Mouse (Mus musculus) liver, embryonic 11.5 days (tissue): Measurements from ENCODE around the gene Elfn1. TPM values are rescaled to one million over a fixed set of nuclear protein-coding genes. Genes with fewer than 3 reads are reported as not detected.
A peak's percentile ranks its signal among the peaks of the same experiment; 100 is the strongest.

Experiments used
- ATAC-seq: fragments of 200-750 bp; cut with Nextera tagmentation; replicated peaks from 2 replicates; pipeline ENCODE4 v1.8.0; 2017; ENCODE audit warnings: moderate number of reproducible peaks, mild to moderate bottlenecking, moderate TSS enrichment, moderate library complexity; ENCODE audit not compliant: low FRiP score
- DNase-seq: peaks from one replicate; pipeline ENCODE4 v3.0.0-alpha.2; 2017; ENCODE audit warnings: low spot score
- H3K27ac ChIP-seq: fragments of 300-500 bp; sonication (generic); 2 replicates; pipeline ENCODE4 v1.5.1; 2014; ENCODE audit warnings: mild to moderate bottlenecking, low read depth, low read length, control low read depth
- H3K27me3 ChIP-seq: fragments of 300-500 bp; sonication (generic); replicated peaks from 2 replicates; pipeline ENCODE4 v1.6.1; 2014; ENCODE audit warnings: low read length, mixed read lengths; ENCODE audit not compliant: control insufficient read depth, insufficient read depth
- H3K36me3 ChIP-seq: fragments of 300-500 bp; sonication (generic); 2 replicates; pipeline ENCODE4 v1.6.1; 2014; ENCODE audit warnings: mild to moderate bottlenecking, low read length, moderate library complexity, mixed read lengths; ENCODE audit not compliant: control insufficient read depth, insufficient read depth
- H3K4me1 ChIP-seq: fragments of 300-500 bp; sonication (generic); replicated peaks from 2 replicates; pipeline ENCODE4 v1.6.1; 2014; ENCODE audit warnings: low read length, mixed read lengths; ENCODE audit not compliant: control insufficient read depth, insufficient read depth
- H3K4me2 ChIP-seq: fragments of 300-500 bp; sonication (generic); 2 replicates; pipeline ENCODE4 v1.6.1; 2014; ENCODE audit warnings: mild to moderate bottlenecking, control low read depth, moderate library complexity
- H3K4me3 ChIP-seq: fragments of 300-500 bp; sonication (generic); 2 replicates; pipeline ENCODE4 v1.5.1; 2014; ENCODE audit warnings: low read depth, low read length, control low read depth
- H3K9ac ChIP-seq: fragments of 300-500 bp; sonication (generic); 2 replicates; pipeline ENCODE4 v1.6.1; 2014; ENCODE audit warnings: low read depth, low read length, control low read depth
- H3K9me3 ChIP-seq: fragments of 300-500 bp; sonication (generic); 2 replicates; pipeline ENCODE4 v1.6.1; 2016; ENCODE audit warnings: low read length, inconsistent platforms, mixed read lengths; ENCODE audit not compliant: control insufficient read depth
- WGBS: fragments of 180-500 bp; shearing (Covaris S2); extraction: QIAGEN DNeasy Blood & Tissue Kit; methylation state at CpG from one replicate; pipeline ENCODE4 v1.1.7; 2014; 5-methylcytosine and 5-hydroxymethylcytosine counted together
- polyA plus RNA-seq: library from polyadenylated mRNA; unstranded; fragments of >200 nt; fragmentation: Nextera tagmentation; extraction: Ambion mirVana; gene quantifications from 2 replicates; pipeline ENCODE4 v1.2.1, GENCODE M21; 2014

Elfn1 gene
- polyA plus RNA-seq, 1 experiment from 2014 or later = 0.23 TPM

DNA sequence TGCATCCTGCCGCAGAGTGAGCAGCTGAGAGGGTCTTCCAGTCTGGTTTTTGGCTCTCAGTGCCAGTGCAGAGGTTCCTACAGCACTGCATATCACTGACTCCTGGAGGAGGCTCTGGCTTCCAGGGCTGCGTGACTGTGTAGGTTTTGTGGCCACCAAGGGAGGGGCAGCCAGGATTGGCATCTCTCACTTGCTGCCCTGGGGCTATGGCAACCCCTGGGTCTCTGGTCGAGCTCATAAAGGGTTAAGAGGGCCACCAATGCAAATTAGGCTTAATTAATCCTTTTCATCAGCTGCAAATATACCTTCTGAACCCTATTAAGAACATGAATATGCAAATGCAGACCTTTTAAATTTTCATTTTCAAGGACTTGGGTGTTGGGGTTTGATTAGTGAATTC, 94.8 kb downstream of the Elfn1 start:
- no peak overlapping the region for H3K4me2 ChIP-seq
- ATAC-seq (no peak), DNase-seq (no peak)
- no peaks in the 10 kb centered on the region for H3K4me1 ChIP-seq
- no peaks in the 10 kb centered on the region for H3K36me3 ChIP-seq
- no peaks in the 10 kb centered on the region for H3K27me3 ChIP-seq
- H3K9ac ChIP-seq = no peak overlapping the region
- no peaks in the 10 kb centered on the region for H3K9me3 ChIP-seq
- H3K4me3 ChIP-seq = no peak overlapping the region
- H3K27ac ChIP-seq = no peak overlapping the region
- WGBS = 57% methylated on average over 3 of the region's 3 CpGs

DNA sequence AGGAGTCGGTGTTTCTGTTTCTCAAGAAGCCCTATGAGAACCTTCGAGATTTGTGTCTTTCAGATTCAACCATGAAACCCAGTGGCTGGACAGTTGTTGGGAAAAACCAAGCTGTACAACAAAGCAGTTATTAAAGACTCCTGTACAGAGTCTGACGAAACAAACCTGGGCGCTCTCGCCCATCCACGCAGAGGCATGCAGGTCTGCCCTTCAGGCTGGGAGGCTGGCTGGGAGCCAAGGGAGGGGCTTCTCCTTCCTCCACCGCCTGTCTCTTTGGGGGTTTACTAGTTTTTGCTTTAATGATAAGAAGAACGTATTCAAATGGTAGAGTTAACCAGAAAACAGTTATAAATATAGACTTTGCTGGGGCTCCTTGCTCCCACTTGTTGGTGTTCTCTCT, 99.1 kb downstream of the Elfn1 start:
- H3K4me3 ChIP-seq = no peak overlapping the region
- no peak for DNase-seq
- WGBS = 80% methylated on average over 8 of the region's 8 CpGs
- H3K4me2 ChIP-seq = no peak overlapping the region
- no peaks in the 10 kb centered on the region for H3K9me3 ChIP-seq
- no peaks in the 10 kb centered on the region for H3K27me3 ChIP-seq
- H3K36me3 ChIP-seq = peaks cover 4% of the 10 kb centered on the region; the same call in 1 of the 2 replicates
- H3K9ac ChIP-seq = no peak overlapping the region
- no peak overlapping the region for H3K27ac ChIP-seq
- ATAC-seq = no peak
- H3K4me1 ChIP-seq = no peaks in the 10 kb centered on the region

DNA sequence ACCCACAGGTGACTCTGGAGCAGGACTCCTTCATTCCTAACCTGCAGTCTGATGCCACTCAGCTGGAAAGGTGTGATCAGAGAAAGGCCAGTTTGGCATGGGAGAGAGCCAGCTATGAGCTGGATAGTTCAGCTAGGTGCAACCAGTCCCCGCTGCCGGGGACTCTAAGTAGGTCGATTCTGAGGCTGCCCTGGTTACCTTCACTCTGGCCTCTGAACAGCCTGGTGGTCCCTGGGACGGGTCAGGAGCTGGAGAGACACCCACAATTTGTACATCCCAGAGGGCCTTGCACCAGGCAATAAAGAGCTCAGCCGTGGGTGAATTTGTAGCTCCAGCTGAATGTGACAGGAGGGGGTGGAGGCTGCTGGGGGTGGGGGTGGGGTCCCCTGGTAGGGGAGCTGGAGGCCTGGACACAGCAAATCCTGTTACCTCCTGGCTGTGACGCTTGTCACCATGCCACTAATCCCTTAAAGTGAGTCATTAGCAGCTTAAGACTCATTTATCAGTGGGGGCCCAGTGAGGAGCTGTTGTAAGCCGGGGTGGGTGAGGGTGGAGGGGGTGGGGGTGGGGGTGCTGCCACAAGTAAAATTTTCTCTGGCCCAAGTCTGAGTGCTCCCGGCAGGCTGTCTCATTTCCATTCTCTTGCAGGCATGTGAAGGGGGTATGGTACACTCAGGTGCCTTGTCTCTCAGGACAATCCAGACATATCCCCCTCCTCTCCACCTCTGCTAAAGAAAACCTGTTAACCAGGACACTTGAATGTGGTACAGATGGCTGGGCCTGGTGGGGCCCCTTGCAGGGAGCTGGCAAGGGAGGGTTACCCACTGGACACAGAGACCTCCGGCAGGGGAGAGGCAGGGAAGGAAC, 100.1 kb downstream of the Elfn1 start:
- Histone ChIP-seq H3K9me3 (no peaks in the 10 kb centered on the region), H3K27me3 (no peaks in the 10 kb centered on the region), H3K4me1 (peaks cover 5% of the 10 kb centered on the region), H3K9ac (no peak overlapping the region), H3K4me2 (no peak overlapping the region), H3K4me3 (no peak overlapping the region), H3K36me3 (peaks cover 4% of the 10 kb centered on the region; the same call in 1 of the 2 replicates), H3K27ac (no peak overlapping the region)
- DNase-seq (no peak), ATAC-seq (no peak)
- 58% methylated on average over 9 of the region's 9 CpGs for WGBS

DNA sequence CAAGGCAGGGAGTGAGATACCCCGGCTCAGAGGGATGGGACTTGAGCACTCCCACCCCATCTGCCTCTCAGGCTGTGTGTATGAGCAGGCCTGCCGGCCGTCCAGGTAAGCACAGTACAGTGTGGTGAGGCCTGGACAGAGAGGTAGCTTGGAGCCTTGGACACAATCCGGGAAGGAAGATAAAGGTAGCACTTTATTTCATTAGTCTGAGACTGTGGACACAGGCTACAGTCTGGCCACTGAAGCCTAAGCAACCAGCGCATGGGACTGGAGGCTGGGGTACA, 100.7 kb downstream of the Elfn1 start:
- H3K4me2 ChIP-seq = no peak overlapping the region
- DNase-seq (no peak), ATAC-seq (no peak)
- H3K27ac ChIP-seq = no peak overlapping the region
- no peaks in the 10 kb centered on the region for H3K27me3 ChIP-seq
- H3K9ac ChIP-seq = no peak overlapping the region
- H3K4me3 ChIP-seq = no peak overlapping the region
- no peaks in the 10 kb centered on the region for H3K9me3 ChIP-seq
- peaks cover 4% of the 10 kb centered on the region; the same call in 1 of the 2 replicates for H3K36me3 ChIP-seq
- peaks cover 6% of the 10 kb centered on the region for H3K4me1 ChIP-seq
- 74% methylated on average over 5 of the region's 5 CpGs for WGBS

DNA sequence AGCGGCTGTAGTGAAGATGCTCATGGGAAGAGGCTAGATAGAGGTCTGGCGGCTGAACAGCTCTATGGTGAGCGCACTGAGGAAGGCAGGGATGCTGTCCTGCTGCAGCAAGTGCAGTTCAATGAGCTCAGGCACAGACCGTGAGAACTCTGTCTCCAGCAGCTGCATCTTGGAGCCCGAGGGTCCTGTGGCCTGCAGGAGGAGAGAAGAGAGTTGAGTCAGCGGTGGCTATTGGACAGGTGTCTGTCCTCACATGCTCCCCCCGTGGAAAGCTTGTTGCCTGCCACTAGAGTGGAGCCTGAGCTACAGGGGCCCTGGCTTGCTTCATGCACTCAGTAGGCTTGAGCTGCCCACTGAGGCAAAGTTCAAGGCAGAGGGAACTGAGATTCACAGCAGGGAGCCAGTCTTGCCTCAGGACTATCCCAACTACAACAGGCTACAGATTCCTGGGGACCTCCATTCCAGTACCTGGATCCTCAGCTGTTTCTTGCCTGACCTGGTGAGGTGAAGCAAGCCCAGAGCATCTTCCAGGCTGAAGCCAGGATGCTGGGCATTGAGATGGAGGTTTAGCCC, 101.4 kb downstream of the Elfn1 start:
- no peaks in the 10 kb centered on the region for H3K27me3 ChIP-seq
- no peaks in the 10 kb centered on the region for H3K9me3 ChIP-seq
- H3K9ac ChIP-seq = no peak overlapping the region
- no peak overlapping the region for H3K27ac ChIP-seq
- H3K36me3 ChIP-seq = peaks cover 4% of the 10 kb centered on the region; the same call in 1 of the 2 replicates
- no peak for DNase-seq
- 78% methylated on average over 7 of the region's 7 CpGs for WGBS
- H3K4me3 ChIP-seq = no peak overlapping the region
- H3K4me2 ChIP-seq = no peak overlapping the region
- no peak for ATAC-seq
- peaks cover 6% of the 10 kb centered on the region for H3K4me1 ChIP-seq

DNA sequence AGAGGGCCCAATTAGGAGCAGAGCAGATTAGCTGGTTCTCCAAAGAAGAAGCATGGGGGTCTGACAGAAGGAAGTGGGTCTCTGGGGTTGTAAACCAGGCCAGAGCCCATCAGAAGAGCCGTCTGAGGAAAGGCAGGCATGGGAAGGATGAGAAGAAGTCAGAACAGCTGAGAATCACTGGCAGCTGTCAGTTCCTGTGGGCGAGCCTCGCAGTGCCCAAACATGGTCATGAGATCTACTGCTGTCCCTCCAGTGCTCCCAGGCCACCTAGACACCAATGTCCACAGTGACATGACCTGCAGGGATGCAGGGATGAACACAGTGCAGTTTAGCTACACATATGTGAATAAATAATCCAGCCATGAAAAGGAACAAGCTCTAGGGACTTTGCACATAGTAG, 102.7 kb downstream of the Elfn1 start:
- no peak for ATAC-seq
- no peak overlapping the region for H3K9ac ChIP-seq
- DNase-seq = no peak
- H3K4me2 ChIP-seq = no peak overlapping the region
- no peak overlapping the region for H3K27ac ChIP-seq
- no peak overlapping the region for H3K4me3 ChIP-seq
- H3K4me1 ChIP-seq = peaks cover 6% of the 10 kb centered on the region
- H3K27me3 ChIP-seq = no peaks in the 10 kb centered on the region
- H3K36me3 ChIP-seq = peaks cover 4% of the 10 kb centered on the region; the same call in 1 of the 2 replicates
- 71% methylated on average over 3 of the region's 3 CpGs for WGBS
- H3K9me3 ChIP-seq = no peaks in the 10 kb centered on the region

DNA sequence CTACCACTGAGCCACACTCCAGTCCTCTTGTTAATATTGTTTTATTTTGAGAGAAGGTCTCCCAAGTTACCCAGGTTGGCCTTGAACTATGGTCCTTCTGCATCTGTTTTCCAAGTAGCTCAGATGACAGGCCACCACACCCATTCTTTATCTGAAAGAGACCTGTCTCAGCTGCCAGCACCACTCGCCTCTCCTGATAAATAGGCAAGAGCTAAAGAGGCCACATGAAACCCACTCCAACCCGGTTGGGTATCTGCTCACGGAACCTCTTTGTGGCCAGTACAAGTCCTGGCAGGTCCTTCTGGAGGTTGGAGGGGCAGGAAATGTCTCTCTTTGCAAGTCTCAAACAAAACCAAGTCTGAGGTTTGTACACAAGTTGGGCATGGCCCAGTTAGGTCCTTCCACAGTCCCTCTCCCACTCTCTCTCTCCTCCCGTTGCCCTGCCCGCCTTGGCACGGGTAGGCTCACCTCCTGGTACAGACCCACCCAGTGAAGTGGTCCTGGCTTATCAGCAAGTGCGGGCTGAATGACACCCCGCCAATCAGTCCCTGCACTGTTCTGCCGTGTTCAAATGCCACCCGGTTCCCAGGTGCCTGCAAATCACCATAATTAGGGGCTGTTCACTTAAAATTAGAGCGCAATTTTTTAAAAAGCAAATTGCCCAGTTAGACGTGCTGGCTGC, 104.7 kb downstream of the Elfn1 start:
- 70% methylated on average over 12 of the region's 12 CpGs for WGBS
- peak; percentile 88 for ATAC-seq
- Histone ChIP-seq H3K4me3 (no peak overlapping the region), H3K4me2 (no peak overlapping the region), H3K9ac (no peak overlapping the region), H3K36me3 (peaks cover 4% of the 10 kb centered on the region; the same call in 1 of the 2 replicates), H3K27me3 (no peaks in the 10 kb centered on the region), H3K9me3 (no peaks in the 10 kb centered on the region), H3K27ac (peak overlapping the region; percentile 11; the same call in 1 of the 2 replicates), H3K4me1 (peaks cover 6% of the 10 kb centered on the region)
- no peak for DNase-seq

DNA sequence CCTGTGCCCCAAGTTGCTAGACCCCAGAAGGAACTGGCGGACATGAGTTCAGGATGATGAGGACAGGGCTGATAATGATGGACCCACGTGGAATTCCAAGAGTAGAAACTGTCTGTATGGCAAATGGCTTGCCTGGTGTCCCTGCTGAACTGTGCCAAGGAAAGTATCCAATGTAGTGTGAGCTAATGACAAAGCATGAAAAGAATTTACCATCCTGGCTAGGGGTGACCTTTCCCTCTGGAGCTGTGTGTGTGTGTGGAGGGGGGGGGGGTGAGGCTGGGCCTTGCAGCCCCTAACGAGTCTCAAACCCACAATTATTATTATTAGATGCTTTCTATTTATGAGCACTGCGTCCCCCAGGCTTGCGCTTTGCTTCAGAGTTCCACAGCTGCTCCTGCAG, 105.9 kb downstream of the Elfn1 start:
- H3K9ac ChIP-seq = no peak overlapping the region
- WGBS = 81% methylated on average over 5 of the region's 5 CpGs
- H3K4me1 ChIP-seq = peaks cover 6% of the 10 kb centered on the region

More for the DNA sequence above, 105.9 kb downstream of the Elfn1 start:
- no peaks in the 10 kb centered on the region for H3K9me3 ChIP-seq
- no peak for DNase-seq
- no peak overlapping the region for H3K4me3 ChIP-seq
- no peak overlapping the region for H3K4me2 ChIP-seq
- no peaks in the 10 kb centered on the region for H3K27me3 ChIP-seq
- H3K27ac ChIP-seq = no peak overlapping the region
- ATAC-seq = no peak
- H3K36me3 ChIP-seq = peaks cover 3% of the 10 kb centered on the region; the same call in 1 of the 2 replicates
